Comparison of ENCODE assay signal across 9 mouse cellular contexts in genomic region chr12:74284685-74285054, GRCm38 (mm10). TPM values are rescaled to one million over a fixed set of nuclear protein-coding genes. Genes with fewer than 3 reads are reported as not detected.
DNase-seq lines count a peak whose midpoint lies in the region; ATAC-seq and TF ChIP-seq lines count a peak whose summit lies in the region.
"Had no signal": no experiment of that assay in that cellular context is flagged by ENCODE, and none has a peak within 500 bp of the region (broad histone marks: within the 10 kb centered on the region; RNA-seq: fewer than 3 reads in every experiment).

No protein-coding gene starts in this region.

- no peaks in the 10 kb centered on the region; the same call in 1 of the 2 replicates for H3K4me1 ChIP-seq in lung, postnatal 0 days (ENCODE audit: insufficient read depth, low read depth, low read length)
- peaks cover 20% of the 10 kb centered on the region for H3K4me1 ChIP-seq in forebrain, embryonic 10.5 days
- H3K4me1 ChIP-seq in neural tube, embryonic 14.5 days (ENCODE audit: control insufficient read depth, insufficient read depth, low read length), result peaks cover 13% of the 10 kb centered on the region; the same call in 1 of the 2 replicates

- WGBS in lung, postnatal 0 days, result 3% methylated on average over 11 of the region's 11 CpGs
- 5% methylated on average over 11 of the region's 11 CpGs for WGBS in forebrain, embryonic 10.5 days
- 3% methylated on average over 11 of the region's 11 CpGs for WGBS in neural tube, embryonic 14.5 days

- no peak overlapping the region for H3K27ac ChIP-seq in lung, postnatal 0 days (ENCODE audit: low read length)
- no peak overlapping the region for H3K27ac ChIP-seq in forebrain, embryonic 10.5 days
- no peak overlapping the region for H3K27ac ChIP-seq in neural tube, embryonic 14.5 days (ENCODE audit: low read depth, low read length)

- TF ChIP-seq CTCF in lung, postnatal 0 days (IDR thresholded peaks at IDR 0.05), result no peak

- no peak overlapping the region for H3K9ac ChIP-seq in lung, postnatal 0 days (replicated peaks; ENCODE audit: low read depth)
- H3K9ac ChIP-seq in neural tube, embryonic 14.5 days (replicated peaks; ENCODE audit: low read depth, low read length), result no peak overlapping the region; the same call in 1 of the 2 replicates

- no peak for DNase-seq in lung, postnatal 0 days (ENCODE audit: low spot score)
- no peak for DNase-seq in lung, postnatal 4 days
- DNase-seq in forebrain, embryonic 10.5 days (ENCODE audit: extremely low spot score, low spot score), result no peak
- peak; percentile 48 to 49 for DNase-seq in layer of hippocampus, adult 8-10 months (ENCODE audit: low spot score in 2 of 2)
- DNase-seq in c-Kit-positive CD71-positive TER-119-positive erythroid progenitor cells, embryonic 14.5 days (ENCODE audit: low spot score), result no peak
- DNase-seq in urinary bladder, postnatal 4 days (ENCODE audit: low spot score in 2 of 2), result no peak
- DNase-seq in lung, postnatal 10 days, result no peak

- peaks cover 19% of the 10 kb centered on the region for H3K27me3 ChIP-seq in lung, postnatal 0 days (replicated peaks; ENCODE audit: insufficient read depth, low read length)
- peaks cover 47% of the 10 kb centered on the region for H3K27me3 ChIP-seq in forebrain, embryonic 10.5 days (ENCODE audit: poor library complexity, severe bottlenecking)
- no peaks in the 10 kb centered on the region for H3K27me3 ChIP-seq in neural tube, embryonic 14.5 days (ENCODE audit: control insufficient read depth, insufficient read depth, low read length)

- H3K36me3 ChIP-seq in lung, postnatal 0 days (ENCODE audit: insufficient read depth, low read length), result no peaks in the 10 kb centered on the region
- no peaks in the 10 kb centered on the region for H3K36me3 ChIP-seq in forebrain, embryonic 10.5 days (replicated peaks)
- no peaks in the 10 kb centered on the region for H3K36me3 ChIP-seq in neural tube, embryonic 14.5 days (ENCODE audit: control insufficient read depth, insufficient read depth, low read length)

- H3K4me2 ChIP-seq in lung, postnatal 0 days (replicated peaks; ENCODE audit: low read depth, low read length), result peak overlapping the region; percentile 49; the same call in 1 of the 2 replicates
- peak overlapping the region; percentile 89 for H3K4me2 ChIP-seq in neural tube, embryonic 14.5 days (ENCODE audit: low read depth, low read length)

- no peak overlapping the region for H3K4me3 ChIP-seq in lung, postnatal 0 days (ENCODE audit: low read depth, low read length)
- peak overlapping the region; percentile 53 for H3K4me3 ChIP-seq in forebrain, embryonic 10.5 days
- H3K4me3 ChIP-seq in neural tube, embryonic 14.5 days (ENCODE audit: low read depth, low read length), result peak overlapping the region; percentile 39

- no peaks in the 10 kb centered on the region for H3K9me3 ChIP-seq in lung, postnatal 0 days (ENCODE audit: low read length)
- no peaks in the 10 kb centered on the region for H3K9me3 ChIP-seq in forebrain, embryonic 10.5 days
- no peaks in the 10 kb centered on the region for H3K9me3 ChIP-seq in neural tube, embryonic 14.5 days (ENCODE audit: control insufficient read depth, low read length)

- ATAC-seq in lung, postnatal 0 days, result no peak
- peak; percentile 30; the same call in 1 of the 2 replicates for ATAC-seq in neural tube, embryonic 14.5 days (ENCODE audit: low read depth)

- no peak for TF ChIP-seq EP300 in lung, postnatal 0 days (IDR thresholded peaks at IDR 0.05)

RNA-seq across cellular contexts. Expression of gene Gm11042, which starts 31.5 kb away (rescaled TPM):
- polyA plus RNA-seq in lung, postnatal 0 days (2015; fragmentation: Nextera tagmentation; extraction: Ambion mirVana), result not detected in 2 replicates
- polyA plus RNA-seq in forebrain, embryonic 10.5 days (2016; fragmentation: Nextera tagmentation; extraction: Ambion mirVana), result not detected in 2 replicates
- total RNA-seq in layer of hippocampus, adult 8-10 months (2022), result not detected
- polyA plus RNA-seq in neural tube, embryonic 14.5 days (2014; fragmentation: Nextera tagmentation; extraction: Ambion mirVana), result not detected in 2 replicates
- total RNA-seq: layer of hippocampus, adult 18-20 months had no signal

Comparison
In these comparisons a context has a peak if more than half of its experiments do, and no peak if none do; other contexts are left out.
1. DNase-seq: peak in layer of hippocampus, adult 8-10 months (2 of 2); none in lung, postnatal 0 days (single experiment), lung, postnatal 4 days (0 of 2), forebrain, embryonic 10.5 days (single experiment), c-Kit-positive CD71-positive TER-119-positive erythroid progenitor cells, embryonic 14.5 days (single experiment), urinary bladder, postnatal 4 days (0 of 2) and lung, postnatal 10 days (single experiment).